Mouse (Mus musculus) mouse trophoblast stem cell (cell line): Measurements from ENCODE around the gene Tmem189.
"Not testable (repeated sequence)": the region's sequence is repeated elsewhere in the genome, so short reads cannot be mapped to it uniquely, and the experiment has no call there.

Experiments used
- in situ Hi-C, 2 experiments: fragments of 300-500 bp; cut with MseI, MboI; formaldehyde crosslinking; loops; 2 replicates in 1 of 2; 3 replicates in 1 of 2; pipeline ENCODE4 v1.15.1; 2025

Gene Tmem189

DNA sequence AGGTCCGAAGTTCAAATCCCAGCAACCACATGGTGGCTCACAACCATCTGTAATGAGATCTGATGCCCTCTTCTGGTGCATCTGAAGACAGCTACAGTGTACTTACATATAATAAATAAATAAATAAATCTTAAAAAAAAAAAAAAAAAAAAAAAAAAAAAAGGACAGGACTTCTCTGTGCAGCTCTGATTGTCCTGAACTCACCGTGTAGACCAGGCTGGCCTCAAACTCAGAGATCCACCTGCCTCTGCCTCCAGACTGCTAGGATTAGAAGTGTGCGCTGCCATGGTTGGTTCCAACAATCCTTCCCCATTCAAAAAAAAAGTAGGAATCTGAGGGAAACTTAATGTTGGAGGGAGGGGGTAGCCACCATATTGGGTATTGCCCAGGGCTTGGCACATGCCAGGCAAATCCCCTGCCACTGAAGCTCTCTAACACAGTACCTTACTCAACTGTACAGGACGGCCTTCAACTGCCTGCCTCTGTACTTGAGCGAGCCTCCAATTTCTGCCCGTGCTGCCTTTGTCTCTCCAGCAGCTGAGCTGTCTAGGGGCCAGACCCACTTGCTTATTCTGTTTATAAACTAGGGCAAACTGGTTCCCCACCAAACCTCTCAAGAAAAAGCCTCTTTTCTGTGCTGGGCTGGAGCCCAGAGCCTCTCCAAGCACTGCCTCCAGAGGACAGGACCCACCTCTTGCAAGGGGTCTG is 65.1 kb downstream of the Tmem189 start:
- in situ Hi-C loops, result no loop called here

DNA sequence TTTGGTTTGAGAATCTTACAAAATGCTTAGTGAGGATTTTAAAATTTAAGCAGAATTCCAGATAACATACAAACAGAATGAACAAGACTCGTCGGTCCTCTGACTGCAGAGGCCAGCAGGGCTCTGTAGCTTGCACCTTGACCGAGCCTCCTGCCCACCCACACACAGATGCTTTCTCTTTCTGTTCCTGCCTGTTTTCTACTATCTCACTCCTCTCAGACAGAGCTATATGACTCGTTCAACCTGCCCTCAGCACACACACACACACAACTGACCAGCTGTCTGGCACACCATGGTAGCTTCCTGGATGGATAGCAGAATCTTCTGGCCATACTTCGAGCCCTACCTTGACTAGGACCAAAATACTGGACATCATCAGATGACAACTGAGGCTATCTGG is 66.7 kb downstream of the Tmem189 start:
- in situ Hi-C loops, result no loop called here

DNA sequence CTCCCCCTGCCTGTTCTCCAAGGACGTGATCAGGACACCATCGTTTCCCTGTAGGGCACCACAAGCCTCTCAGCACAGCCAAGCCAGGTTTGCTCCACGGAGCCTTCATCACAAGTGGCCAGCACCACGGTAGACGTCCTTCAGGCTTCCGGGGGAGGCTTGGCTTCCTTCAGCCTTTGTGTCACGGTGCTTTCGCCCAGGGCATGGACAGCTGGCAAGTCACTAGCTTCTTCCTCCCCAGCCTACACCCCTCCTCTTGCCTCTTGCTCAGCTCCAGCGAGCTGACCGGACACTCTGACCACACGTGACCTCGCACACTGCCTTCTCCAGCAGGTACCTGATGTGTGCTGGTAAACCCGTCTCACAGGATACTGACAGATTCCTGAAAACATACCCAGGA is 67.3 kb downstream of the Tmem189 start:
- in situ Hi-C loops, result no loop called here

DNA sequence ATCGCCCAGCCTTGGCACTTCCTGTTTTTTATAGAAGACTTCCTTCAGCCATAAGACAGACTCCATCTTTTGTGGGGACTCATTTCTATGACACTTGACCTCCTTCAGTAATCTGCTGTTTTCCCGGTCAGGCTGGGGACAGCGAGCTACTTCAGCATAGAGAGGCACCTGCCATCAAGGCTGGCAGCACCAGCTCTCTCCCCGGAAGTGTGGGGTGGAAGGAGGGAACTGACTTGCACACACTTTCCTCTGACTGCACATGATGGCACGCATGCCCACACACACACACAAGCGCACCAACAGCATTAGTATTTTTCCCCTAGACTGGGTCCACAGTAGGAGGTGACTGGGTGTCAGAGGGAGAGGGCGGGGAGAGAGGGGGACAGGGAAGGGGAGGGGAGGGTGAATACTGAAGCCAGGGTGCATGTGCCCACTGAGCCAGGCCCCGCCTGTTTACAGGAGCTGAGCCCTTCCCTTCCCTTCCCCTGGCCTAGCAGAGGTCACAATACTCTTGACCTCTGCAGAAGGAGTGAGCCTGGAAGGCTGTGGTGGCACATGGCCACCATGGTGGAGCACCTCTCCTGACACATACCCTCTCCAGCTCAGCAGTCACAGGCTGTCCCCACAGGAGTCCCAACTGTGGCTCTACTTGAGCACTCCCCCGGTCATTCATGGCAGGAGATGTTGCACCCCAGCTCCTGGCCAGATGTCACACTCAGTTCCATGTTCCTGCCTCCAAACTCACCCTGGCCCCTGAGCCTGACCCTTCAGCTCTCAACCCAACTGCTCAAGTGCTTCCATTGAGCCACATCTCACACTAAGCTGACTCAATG is 68.2 kb downstream of the Tmem189 start:
- in situ Hi-C loops, result no loop called here

DNA sequence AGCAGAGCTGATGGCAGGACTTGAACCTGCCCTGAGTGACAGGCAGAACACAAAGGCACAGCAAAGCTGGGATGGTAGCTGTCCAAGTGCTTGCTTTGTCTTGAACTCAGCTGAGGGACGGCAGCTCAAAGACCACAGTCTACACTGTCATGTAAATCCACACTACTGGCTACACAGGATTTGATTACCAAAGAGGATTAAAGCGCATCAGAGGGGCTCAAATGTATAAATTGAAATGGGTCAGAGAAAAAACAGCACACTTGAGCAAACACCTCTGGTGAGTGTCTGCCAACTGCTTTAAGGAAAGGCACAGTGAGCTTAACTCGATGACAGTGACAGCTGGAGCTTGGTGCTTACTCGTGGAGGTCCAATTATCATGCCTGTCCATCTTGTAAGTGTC is 72.2 kb downstream of the Tmem189 start:
- in situ Hi-C loops, result no loop called here

DNA sequence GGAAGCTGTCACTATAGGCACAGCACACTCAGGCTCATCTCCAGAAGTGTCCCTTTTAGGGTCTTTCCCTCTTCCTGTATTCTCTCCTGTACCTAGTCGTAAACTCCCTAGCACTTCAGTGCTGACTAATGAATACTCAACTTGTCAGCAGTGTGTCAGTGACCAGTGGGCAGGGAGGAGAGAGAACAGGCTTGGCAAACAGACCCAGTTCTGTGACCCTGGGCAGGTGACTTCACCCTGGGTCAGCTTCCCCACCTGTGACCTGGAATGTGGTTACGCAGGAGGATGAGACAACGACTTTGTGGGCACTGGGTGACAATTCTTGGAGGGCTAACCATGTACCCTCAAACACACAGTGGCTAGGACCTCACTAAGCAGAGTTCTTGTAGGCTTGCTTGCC is 72.6 kb downstream of the Tmem189 start:
- in situ Hi-C loops, result no loop called here

DNA sequence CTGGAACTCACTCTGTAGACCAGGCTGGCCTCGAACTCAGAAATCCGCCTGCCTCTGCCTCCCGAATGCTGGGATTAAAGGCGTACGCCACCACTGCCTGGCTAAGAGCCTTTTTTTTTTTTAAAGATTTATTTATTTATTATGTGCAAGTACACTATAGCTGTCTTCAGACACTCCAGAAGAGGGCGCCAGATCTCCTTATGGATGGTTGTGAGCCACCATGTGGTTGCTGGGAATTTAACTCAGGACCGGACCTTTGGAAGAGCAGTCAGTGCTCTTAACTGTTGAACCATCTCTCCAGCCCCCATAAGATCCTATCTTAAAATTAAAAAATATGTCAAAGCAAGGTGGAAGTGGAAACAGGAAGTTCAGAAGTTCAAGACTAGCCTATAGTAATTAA is 76.3 kb downstream of the Tmem189 start:
- in situ Hi-C loops, result not testable (repeated sequence)

DNA sequence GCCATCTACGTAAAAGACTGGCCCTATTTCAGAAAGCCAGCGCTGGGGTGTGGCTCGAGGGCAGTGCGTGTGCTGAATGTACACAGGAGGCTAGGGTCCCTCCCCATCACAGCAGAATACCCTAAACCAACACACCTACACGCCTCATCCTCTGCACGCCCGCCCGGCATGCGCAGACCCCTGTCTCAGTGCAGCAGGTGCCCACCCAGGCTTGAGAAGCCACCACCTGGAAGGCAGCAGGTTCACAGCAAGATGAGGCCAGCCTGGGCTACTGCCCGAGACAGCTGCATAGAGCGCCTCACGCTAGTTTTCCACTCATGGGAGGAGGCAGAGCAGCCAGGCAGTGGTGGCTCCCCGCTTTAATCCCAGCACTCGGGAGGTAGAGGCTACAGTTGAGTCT is 77.5 kb downstream of the Tmem189 start:
- in situ Hi-C loops, result no loop called here

DNA sequence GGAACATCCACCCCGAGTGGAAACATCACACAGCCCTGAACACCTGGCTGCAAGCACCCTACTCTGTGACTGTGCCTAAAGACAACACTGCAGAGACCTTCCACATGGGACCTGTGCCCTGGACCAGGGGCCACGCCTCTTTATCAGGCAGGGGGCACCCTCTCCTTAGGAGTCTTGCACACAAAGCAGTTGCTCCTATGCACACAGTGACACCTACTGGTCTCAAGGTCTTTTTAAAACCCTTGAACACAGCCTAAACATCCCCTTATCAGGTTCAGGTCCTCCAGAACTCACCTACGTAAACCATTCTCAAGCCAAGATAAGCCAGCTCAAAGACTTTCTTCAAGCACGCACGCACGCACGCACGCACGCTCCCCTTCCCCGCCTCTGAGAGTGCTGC is 78.3 kb downstream of the Tmem189 start:
- in situ Hi-C loops, result no loop called here

DNA sequence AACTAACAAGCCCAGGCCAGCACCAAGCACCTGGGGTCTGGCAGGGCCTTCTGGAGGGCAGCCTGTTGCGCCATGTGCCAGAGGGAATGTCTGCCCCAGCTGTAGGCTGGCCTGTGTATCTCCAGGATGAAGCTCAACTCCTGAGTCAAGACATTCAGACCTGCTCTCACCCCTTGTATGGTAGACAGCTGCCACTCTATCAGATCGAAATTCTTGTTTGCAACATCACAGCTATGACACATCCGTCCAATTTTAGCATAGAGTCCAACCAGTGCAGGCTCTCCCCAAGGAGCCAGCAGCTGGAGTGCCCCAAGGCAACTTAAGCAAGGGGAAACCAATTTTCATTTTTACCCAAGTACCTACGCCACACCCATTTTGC is 82.9 kb downstream of the Tmem189 start:
- in situ Hi-C loops, result loop anchor here in 1 of 2 experiments (5.0 kb wide), 1 partner anchor 74 kb away; no protein-coding TSS in a partner anchor

DNA sequence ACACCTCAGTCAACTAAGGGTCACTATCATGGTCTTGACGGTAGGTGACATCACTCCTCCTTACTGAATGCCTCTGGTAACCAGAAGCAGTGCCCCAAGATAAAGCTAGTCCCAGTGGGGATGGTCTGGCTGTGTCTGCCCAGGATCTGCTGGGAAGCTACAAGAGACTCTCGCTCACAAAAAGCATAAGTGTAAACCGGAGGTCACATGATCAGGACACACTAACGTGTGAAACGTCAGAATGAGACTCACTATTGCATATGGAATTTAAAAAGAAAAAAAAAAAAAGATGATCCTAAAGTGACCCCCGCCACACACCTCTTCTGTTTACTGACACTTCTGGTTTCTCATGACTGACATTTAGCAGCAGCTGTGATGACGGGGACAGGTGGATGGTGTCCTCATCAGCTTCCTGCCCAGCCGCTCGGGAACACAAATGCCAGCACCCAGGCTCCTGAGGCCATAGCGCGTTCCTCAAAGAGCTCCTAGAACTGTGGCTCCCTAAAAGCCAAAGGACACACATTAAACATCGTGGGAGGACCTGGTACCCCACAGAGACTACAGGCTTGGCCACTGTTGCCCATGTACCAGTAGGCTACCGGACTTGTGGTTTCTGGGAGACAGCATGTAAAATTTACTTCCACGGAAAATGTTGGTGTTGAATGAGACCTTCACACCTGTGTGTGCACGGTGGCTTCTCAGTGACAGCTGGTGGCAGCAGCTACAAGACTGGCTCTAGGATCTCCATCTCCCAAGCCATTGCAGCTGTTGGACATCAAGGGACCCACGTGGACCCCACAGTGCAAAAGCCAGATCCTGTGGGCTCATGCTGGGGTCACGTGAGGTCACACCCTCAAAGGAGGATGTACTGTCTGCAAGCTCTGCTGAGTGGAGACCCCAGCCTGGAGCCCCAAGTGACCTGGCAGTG is 83.5 kb downstream of the Tmem189 start:
- in situ Hi-C loops, result loop anchor here in 1 of 2 experiments (5.0 kb wide), 1 partner anchor 74 kb away; no protein-coding TSS in a partner anchor

DNA sequence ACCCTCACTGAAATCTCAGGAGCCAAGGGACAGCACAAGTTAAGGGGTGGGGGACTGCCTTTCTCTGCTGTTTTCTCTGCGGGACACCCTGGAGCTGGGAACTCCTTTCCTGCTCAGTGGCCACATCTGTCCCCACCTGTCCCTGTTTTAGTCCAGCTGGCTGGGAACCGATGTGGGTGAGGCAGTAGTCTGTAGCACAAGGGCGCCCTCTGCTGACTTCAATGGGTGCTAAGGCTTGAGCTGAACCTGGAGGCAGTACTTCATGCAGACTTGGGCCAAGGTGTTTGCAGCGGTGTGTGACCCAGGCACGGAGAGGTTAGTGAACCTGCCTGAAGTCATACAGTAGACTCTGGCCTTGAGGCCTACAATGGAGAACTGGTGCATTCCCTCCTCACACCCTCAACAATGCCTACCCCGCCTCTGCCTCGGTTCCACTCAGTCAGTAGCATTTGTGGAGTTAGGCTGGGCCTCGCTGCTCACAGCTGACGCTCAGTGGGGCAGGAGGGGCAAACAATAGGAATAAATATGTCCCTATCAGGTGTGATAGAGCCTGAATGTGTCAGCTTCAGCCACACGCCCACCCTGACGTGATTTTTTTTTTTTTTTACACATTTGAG is 84.3 kb downstream of the Tmem189 start:
- in situ Hi-C loops, result loop anchor here in 1 of 2 experiments (5.0 kb wide), 1 partner anchor 73 kb away; no protein-coding TSS in a partner anchor

DNA sequence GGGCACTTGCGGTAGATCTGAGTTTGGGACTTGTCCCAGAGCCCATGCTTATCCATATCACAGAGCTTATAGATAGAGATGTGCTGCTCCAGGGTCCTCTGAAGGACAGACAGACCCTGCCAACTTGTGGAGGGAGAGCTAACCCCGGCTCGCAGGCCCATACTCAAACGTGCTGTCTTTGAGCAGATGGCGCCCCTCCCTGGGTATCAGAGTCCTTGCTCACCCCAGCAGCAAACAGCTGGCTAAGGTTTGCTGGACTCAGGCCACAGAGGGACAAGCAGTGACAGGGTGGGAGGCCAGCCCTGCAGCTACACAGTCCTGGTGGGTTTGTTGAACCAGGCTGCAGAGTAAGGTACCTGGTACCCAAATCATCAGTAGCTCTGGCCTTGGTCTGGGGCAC is 86.6 kb downstream of the Tmem189 start:
- in situ Hi-C loops, result loop anchor here in 1 of 2 experiments (5.0 kb wide), 1 partner anchor 71 kb away; no protein-coding TSS in a partner anchor

DNA sequence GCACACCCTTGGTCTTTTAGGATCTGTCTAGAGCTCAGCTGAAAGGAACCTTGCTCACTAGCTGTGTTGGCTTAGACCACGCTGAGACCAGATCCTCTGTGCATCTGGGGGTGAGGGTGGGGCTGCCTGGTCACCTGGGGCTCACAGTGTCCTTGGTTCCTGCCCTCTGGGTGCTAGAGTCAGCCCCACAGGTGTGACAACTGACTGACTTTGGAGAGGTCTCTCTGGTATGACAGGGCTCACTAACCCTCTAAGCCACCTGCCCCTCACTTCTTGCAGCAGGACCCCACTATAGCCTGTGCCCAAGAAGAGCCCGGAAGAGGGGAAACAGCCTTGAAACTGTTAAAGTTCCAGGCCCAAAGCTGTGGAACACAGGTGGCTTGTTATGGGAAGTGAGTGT is 87.3 kb downstream of the Tmem189 start:
- in situ Hi-C loops, result loop anchor here in 1 of 2 experiments (5.0 kb wide), 1 partner anchor 70 kb away; no protein-coding TSS in a partner anchor

DNA sequence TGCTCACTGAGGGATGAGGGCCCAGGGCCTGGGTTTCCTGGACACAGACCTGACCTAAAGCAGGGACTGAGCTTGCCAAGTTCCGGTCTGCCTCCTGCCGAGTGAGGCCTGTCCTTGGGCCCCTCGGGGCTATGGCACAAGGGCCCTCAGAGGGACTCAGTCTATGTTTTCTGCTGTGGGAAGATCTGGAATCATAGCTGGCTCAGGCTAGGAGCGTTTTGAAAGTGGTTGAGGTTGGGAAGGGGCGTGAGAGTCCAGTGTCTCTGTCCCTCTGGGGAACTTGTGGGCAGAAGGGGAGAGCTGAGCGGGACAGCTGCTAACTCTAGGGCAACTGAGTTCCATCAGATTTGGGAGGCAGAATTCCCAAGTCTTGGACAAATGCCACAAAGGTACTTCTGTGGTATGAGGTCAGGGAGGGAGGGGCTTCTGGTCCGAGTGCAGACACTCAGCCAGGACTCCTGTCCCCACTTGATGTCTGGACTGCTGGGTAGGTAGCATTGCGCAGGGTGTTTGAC is 89.1 kb downstream of the Tmem189 start:
- in situ Hi-C loops, result loop anchor here in 1 of 2 experiments (5.0 kb wide), 1 partner anchor 68 kb away; no protein-coding TSS in a partner anchor

DNA sequence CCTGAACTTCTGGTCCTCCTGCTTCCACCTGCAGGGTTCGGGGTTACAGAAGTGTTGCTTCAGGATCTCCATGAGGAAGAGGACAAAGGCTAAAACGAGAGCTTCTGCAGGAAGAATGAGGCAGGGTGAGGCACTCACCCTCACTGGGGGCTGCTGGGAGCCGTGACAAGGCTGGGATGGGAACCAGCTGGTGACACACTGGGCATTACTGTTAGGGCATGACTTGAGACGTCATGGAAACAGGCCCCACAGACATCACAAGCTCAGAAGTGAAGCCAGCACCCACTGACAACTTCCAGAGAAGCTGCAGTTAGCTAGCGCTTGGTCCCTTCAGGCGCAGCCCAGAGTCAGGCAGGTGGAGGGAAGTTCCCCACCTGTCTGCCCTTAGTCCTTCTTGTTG is 89.7 kb downstream of the Tmem189 start:
- in situ Hi-C loops, result loop anchor here in 1 of 2 experiments (5.0 kb wide), 1 partner anchor 68 kb away; no protein-coding TSS in a partner anchor

DNA sequence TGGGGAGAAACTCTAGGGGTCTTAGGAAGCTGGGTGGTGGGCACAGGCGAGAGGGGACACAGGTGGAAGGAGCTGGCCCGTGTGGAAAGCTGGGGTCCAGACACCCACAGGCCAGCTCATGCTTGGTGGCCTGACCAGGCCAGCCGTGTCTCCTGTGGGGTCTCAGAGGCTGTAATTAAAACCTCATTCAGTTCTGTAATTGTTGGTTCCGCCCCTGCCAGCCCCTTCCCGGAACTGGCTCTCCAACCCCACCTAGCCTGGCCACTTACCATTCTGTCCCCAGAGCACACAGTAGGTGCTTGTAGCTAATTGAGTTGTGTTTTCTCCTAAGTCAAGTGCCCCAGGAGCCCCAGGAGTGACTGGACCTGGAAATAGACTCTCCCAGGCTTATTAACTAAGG is 90.4 kb downstream of the Tmem189 start:
- in situ Hi-C loops, result no loop called here

DNA sequence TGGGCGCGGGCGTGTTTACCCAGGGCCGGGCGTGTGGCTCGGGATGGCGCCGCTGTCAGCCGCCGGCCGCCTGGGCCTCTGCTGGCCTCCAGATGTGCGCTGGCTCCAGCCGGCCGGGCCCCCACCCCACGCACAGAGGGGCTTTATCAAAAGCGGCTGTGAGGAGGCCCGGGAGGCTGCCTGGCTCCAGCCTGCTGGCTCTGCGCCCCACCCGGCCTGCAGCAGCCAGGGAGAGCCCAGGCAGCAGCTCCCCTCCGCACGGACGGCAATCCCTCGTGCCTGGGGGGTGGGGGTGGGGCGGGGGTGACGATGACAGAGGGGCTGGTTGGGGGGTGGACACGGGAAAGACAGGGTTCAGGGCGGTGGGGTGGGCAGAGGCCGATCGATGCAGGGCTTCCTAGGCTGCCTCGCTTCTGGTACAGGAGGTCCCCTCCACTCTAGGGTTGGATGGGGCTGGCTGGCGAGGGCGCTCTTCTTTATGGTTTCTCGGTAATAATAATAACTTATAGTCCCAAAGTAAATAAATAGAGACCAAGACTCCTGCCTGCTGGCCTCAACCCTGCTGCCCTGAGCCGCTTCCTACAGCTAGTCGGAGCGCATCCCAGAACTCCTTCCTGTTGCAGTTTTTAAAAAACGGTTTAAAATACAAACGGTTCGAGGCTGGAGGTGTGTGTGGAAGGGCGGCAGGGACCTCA is 92.0 kb downstream of the Tmem189 start:
- in situ Hi-C loops, result no loop called here

DNA sequence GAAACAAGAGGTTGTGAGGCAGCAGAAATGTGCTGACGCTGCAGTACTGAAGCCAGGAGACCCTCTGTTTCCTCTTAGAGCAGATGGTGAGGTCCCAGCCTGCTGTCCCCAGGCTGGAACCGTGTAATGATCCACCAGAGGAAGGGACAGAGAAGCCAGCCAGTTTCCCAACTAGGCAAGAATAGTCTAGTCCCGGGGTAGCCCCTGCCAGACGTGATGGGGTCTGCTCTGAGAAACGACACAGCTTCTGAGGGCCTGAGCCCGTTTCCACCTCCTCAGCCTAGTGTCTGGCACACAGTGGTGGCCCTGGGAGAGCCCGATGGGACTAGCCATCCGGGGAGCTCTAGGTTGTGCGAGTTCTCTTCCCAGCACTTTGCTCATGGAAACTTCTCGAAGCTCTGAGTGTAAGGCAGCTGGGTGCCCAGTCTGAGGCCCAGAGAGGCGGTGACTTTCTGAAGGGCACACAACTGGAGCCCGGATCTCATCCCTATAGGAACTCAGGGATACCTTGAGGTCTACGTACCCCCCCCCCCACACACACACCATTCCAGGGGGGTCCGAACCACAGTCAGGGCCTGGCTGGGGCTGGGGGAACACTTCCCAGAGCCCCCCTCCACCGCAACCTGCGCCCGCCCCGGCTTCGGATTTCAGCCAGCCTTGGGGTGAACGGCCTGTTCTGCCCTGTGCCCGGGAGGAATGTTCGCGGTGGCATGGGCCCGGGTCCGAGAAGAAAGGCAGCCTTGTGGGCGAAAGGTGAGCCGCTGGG is 92.7 kb downstream of the Tmem189 start:
- in situ Hi-C loops, result no loop called here
